Mouse (Mus musculus): ENCODE measurements around the gene Cfap70. TPM values are rescaled to one million over a fixed set of nuclear protein-coding genes. Genes with fewer than 3 reads are reported as not detected.

Cfap70 gene
- 0.07 and 0.27 TPM in 2 replicates for polyA plus RNA-seq (2015; fragmentation: Nextera tagmentation; extraction: Ambion mirVana)

DNA sequence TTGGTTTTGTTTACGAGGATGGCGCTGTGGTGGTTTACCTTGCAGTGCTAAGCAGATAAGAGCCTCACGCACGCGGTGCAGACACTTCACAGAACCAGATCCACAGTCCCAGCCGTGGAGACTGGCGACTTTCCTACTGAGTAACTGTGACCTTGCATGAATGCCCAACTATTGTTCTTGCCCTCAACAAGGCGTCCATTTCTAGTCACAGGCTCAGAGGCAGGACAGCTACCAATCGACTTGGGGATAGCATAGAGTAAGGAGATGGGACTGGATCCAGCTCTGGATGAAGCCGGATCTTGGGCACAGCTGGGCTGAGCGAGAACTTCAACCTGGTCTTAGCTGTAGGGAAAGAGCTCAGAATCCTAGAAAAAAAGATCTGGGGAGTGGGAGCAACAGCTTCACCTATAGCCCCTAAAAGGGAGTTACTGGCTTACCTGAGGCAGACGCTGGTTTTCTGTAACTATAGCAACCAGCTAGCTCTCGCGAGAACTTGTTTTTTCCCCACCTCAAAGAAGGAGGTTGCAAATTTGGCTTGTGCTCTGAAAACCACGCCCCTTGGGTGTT lies at the start of gene Cfap70:
Gene Cfap70, minus strand, starts transcription at position 462 of the 567 bp plus-strand sequence.
- peak; percentile 80 for DNase-seq (ENCODE audit: low spot score)

DNA sequence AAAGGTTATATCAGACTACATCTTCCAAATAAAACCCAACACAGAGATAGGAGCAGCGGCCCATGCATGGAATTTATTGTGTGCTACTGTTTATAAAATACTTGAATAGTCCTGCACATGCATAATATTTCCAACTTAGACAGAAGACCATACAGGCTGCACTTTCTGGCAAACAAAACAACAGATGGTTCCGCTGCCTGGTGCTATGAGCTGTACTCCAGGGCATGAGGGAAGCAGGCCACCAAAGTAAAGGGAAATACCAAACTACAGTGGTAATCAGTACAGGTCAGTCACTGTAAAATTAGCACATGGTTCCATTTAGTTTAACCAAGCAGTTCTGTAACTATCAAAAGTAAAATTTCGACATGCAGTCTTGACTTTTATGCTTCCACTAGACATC lies 48.0 kb upstream of the Cfap70 start:
- DNase-seq (ENCODE audit: low spot score): no peak

DNA sequence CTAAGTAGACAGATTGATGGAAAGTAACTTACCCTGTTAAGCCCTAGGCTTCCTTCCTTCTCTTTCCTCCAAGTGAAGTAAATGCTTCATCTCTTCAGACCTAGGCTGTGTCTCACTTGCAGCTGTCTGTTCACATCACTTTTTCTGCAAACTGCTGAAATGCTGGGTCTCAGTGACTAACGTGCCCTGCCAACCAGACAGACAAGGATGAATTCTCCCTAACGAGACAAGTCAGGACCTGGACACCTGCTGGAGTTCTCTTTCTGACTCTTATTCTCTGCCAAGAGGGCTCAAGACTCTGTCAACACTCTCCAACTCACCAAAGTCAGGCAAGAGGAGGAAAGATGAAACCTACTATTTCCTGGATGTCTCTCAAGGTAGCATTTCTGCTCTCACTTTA lies 44.6 kb upstream of the Cfap70 start, which contains the start of gene Mss51:
Gene Mss51, minus strand, starts transcription at position 299 of the 400 bp plus-strand sequence.
- no peak for DNase-seq (ENCODE audit: low spot score)

DNA sequence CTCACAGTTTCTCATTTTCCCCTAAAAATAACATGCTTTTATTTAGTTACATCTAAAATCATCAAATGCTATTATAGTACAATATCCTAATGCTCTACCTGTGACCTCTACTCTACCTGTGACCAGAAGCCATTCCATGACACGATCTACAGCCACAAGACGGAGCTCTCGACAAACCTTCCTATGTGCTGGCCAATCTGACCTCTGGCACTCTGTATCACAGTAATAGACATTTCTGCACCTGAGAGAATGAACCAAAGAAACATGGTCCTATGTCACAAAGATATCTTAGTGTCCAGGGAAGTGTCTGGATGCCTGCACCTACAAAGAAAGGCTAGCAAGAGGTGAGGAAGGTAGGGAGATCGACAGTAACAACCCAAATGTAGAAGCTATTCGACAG lies 34.0 kb upstream of the Cfap70 start:
- no peak for DNase-seq (ENCODE audit: low spot score)

DNA sequence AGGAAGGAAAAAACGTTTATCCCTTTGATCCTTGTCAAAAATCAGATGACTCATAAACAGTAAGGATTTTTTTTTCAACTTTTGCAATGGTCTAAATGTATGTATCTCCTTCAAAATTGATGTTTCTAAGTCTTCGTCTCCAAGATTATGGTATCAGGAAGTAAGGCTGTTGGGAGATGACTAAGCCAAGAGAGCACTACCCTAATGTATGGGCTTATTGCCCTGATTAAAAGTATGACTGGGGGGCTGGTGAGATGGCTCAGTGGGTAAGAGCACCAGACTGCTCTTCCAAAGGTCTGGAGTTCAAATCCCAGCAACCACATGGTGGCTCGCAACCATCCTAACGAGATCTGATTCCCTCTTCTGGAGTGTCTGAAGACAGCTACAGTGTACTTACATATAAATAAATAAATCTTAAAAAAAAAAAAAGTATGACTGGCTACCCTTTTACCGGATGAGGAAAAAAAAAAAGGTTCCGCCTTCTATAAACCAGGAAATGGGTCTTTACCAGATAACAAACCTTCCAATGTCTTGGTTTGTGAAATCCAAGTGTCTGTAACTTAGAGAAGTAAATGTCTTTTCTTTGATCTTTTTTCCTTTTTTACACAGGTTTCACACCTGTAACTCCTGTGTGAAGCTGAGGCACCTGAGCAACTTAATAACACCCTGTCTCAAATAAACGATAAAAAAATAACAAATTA lies 30.2 kb upstream of the Cfap70 start:
- no peak for DNase-seq (ENCODE audit: low spot score)

DNA sequence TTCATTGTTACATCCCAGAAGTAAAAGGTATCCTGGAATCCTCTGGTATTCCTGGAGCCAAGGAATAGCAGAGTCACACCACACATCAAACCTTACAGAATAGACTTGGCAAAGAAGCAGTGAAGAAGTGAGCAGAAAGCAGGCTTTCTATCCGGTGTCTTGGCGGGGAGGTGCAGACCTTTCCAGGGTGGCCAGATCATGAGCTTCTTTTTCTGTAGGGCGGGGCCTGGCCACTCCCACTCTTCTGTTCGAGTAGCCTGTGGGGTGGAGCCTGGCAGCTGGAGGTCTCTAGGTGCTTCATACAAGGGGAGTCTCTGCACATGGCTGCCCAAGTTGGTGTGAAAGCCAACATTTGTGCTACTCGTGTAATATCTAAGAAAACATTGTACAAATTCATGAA lies 29.2 kb upstream of the Cfap70 start:
- peak; percentile 14 for DNase-seq (ENCODE audit: low spot score)

DNA sequence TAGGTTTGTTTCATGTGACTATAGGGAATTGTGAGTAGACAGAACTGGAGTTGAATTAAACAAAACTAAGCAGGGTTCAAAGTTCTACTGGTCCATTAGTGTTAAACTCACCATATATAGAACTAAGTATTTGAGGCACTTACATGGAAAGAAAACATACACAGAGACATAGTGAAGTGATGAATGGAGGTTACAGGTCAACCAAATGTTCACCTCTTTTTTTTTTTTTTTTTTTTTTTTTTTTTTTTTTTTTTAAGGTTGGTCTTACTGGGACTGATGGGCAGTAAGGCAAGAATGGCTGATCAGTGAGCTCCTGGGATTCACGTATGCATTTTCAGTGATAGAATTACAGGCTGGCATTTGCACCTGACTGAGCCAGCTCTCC lies 28.2 kb upstream of the Cfap70 start:
- no peak for DNase-seq (ENCODE audit: low spot score)

DNA sequence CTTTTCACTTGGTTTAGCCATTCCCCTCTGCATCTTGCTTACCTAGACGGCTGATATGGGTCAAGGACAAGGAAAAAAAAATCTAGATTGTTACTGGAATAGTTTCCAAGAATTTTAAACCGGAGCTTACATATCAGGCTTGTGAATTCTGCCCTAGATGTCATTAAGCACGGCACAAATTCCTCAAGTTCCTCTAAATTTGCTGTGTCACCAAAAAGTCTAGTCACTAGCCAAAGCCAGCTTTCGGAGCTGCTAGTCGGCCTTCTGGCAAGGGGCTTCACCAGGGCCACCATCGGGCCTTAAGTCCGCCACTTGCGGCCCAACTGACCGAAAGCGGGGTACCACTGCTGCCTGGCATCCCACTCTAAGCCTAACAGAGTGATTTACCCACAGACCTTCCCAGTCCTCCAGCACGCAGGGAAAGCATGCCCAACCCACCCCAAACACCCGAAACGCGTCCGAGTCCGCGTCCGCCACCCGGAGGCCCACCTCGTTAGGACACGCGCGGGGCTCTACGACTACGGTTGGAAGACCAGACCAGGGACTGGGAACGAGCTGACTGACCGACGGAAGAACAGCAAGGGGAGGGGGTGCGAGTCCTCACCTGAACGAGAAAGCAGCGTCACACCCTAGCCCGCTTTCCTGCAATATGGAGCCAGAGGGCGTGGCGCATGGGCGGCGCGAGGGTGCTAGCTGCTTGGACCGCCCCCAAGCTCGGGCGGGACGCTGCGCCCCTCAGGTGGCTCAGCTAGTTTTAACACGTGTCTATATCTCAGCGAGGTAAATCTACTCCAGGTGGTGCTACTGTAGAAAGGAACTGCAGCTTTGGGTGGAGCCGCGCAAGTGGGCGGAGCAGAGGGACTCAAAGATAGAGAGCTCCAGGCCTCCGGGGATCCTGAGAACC lies 27.5 kb upstream of the Cfap70 start, which contains the start of gene Anxa7:
Gene Anxa7, minus strand, starts transcription at position 843 of the 904 bp plus-strand sequence.
- DNase-seq (ENCODE audit: low spot score): peak; percentile 81

DNA sequence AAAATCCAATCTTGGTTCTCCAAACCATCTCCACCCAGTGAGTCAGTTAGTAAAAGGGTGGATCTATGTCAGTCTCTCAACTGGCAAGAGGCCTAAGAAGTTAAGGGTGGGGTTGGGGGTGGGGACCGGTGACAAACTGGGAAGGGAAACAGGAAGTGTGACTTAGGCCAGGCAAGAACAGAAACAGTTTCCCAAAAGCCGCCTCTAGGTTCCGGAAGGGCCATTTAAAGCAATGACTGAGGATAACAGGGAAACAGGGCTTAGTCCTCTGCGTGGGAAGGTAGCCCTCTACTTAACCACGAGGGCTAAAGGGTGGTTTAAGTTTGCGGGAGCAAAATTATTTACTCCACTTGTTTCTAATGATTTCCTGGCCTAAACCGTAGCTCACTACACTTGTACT lies 26.8 kb upstream of the Cfap70 start:
- no peak for DNase-seq (ENCODE audit: low spot score)

DNA sequence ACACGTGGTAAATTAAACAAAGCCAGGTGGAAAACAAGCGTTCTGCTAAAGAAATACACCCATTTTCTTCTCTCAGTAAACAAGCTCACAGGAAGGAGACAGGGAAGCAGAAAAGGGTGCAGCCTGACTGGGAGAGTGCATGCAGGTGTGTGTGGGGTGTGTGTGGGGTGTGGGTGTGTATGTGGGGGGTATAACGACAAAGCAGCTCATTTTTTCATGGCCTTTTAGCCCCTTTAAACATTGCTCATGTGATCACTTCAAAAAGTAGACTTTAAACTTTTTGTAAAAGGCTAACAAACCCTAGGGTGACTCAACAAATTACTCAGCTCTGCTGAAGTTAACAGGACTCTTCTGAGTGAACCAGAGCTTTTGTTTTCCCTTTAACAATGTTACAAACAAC lies 26.4 kb upstream of the Cfap70 start:
- DNase-seq (ENCODE audit: low spot score): peak; percentile 67

DNA sequence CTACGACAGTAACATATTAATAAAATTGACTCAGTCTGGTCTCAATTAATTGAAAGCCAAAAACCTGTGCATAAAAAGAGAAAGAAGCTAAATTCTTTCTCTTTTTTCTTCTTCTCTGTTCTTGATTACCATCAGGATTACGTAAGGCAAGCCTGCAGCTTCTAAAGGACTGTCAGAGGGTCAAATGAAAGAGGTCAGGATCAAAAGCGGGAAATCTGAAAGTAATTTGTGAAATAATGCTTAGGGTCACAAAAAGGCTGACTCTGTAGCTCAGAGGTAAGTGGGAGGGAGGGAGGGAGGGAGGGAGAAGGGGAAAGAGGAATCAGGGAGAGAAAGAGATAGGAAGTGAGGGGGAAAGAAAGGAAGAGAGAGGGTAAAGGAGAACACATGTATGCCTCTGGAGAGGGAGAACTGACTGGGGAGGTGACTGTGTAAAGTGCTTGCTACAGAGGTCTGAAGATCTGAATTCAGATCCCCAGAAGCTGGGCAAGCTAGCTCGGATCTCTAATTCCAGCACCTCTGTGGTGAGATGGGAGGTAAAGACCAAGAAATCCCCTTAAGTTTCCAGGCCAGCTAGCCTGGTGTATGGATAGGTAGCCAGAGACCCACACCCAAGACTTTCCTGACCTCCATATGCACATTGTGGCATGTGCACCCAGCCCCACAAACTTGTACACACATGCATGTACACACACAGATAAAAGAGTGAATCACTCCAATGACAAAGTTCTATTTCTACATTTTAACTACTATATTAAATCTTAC lies 25.4 kb upstream of the Cfap70 start:
- no peak for DNase-seq (ENCODE audit: low spot score)

DNA sequence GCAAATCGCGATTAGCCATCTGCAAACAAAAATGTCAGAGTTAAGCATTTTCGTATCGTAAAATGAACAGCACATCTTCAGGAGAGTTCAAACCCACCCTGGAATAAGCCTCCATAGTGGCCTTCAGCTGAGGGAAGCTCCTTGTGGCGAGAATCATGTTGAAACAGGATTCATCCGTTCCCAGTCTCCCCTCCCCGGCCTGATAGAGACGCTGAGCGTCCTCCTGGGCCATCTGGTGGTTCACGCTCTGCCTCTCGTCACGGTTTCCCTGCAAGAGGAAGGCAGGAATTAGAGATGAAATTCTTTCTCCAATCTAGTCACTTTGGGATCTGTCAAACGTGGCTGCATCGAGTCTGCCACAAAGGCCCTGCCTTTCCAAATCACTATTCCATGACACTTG lies 8.2 kb upstream of the Cfap70 start:
- no peak for DNase-seq (ENCODE audit: low spot score)

DNA sequence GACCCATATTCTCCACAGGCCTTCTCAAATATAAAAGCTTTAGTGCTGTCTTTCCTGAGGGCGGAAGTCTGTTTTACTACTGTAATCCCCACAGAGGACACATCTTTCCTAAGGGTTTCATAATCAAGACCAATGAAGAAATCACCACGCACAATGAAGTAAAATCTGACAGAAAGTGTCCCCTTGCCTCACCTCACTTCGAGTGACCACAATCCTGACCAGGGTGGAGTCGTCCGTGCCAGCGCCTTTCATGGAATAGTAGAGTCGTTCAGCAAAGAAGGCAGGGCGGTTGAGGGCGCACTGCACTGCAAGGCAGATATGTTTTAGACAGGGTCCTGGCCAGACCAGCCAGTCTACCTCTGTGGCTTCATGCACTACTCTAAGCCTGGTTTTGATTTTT lies 6.4 kb upstream of the Cfap70 start:
- DNase-seq (ENCODE audit: low spot score): no peak

DNA sequence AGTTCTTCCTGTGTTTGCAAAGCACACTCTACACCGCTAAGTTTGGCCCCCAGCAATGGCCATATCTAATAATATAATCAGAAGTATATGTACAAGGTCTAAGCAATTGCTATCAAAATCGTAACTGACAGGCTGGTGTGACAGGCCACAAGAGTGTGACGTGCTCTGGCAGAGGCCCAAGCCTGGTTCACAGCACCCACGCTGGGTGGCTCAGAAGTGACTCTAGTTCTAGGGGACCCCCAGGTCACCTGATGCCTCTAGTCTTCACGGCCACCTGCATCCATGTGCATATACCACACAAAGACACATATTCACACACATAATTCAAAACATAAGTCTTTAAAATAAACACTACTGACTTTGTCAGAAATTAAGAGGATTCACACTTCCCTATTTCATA lies 903 bp upstream of the Cfap70 start:
- no peak for DNase-seq (ENCODE audit: low spot score)

DNA sequence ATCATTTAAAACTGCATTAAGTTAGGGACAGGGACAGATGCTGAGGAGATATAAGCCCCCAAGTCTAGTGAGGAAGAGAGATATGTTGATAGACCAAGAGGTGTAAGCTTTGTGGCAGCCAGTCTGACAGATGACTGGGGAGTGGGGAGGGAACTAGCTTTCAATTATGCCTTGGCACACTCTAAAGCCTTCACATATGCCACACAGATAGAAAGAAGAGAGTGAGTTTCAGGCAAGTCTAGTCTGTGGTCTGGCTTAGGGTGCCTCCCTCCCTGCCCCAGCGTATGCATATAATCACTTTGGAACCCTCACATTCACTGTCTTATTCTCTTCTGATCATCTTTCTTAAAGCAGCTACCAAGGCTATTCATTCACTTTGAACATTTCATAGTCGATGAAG lies 724 bp downstream of the Cfap70 start:
- no peak for DNase-seq (ENCODE audit: low spot score)

DNA sequence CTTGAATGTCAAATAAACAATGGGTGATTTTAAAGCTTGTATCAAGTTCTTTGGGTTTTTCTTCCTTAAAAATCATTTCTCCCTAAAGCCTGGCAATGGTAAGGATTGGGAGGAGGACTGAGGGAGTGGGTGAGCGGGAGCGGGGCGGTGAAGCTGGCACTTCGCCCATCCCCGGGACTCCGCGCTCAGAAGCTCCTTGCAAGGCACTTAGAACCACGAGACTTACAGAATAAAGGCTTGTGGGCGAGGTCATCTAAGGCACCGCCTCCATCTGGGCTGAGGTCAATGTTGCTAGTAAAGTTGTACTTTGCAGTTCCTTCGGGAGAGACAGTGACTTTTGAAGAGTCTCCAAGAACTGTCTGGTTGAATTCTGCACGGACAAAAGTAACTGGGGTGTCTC lies 4.8 kb downstream of the Cfap70 start:
- DNase-seq (ENCODE audit: low spot score): no peak

DNA sequence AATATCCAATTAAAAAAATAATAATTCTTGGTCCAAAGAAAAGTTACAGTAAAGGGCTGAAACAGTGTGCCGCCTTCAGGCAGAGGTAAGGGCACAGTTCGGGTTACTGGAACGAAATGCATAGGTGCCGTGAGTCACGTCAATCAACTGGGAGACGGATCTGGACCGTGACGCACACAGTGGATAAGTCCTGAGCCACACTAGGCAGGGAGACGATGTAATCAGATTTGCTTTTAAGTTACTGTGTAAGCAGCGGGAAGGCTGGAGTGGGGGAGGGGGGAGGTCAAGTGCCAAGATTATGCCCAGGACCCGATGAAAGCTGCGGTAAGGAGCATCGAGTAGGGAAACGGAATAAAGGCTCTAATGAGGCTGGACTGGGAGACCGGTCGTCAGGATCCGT lies 9.8 kb downstream of the Cfap70 start:
- DNase-seq (ENCODE audit: low spot score): no peak

DNA sequence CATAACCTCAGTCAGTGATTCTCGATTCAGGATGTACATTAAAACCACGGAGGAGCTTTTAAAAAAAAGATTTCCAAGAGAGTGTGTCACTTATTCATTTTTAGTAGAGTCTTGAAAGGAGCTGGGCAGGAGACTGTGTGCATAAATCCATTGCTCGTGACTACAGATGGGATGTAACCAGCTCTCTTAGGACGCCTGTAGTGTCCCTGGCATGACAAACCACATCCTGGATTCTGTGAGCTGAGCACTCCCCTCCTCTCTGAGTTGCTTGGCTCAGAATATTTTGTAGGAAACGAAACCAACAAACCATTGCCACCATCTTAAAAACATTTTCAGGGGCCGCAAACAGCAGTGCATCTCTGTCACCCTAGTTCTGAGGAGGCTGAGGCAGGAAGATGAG lies 15.1 kb downstream of the Cfap70 start:
- DNase-seq (ENCODE audit: low spot score): no peak

DNA sequence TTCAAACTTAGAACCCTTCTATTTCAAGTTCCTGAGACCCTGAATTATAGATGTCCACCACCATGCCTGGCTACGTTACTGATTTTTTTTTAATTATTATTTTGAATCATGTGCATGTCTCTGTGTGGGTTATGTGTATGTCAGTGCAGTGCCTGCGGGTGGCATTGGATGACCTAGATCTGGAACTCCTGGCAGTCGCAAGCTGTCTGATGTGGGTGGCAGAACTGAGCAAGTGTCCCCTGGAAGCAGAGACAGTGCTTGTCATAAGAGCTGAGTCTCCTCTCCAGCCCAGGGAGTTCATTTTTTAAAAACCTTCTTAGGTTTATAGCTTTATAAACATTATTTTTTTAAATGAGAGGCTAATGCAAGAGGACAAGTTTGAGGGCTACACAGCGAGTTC lies 19.6 kb downstream of the Cfap70 start:
- DNase-seq (ENCODE audit: low spot score): no peak

DNA sequence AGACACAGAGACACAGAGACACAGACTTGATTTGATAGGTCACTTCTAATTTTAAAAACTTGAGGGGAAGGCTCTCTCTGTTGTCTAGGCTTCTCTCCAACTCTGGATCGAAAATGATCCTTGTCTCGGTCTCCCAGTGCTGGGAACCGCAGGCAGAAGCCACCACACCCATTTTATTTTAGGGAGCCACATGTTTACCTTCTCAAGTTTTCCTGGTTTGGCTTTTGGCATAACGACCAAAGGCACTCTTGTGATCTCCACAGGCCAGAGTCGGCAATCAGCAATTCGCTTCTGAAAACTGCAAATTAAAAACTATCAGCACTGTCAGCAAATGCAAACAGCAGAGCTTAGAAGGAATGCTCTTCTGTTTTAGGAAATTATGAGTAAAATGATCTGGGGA lies 20.3 kb downstream of the Cfap70 start:
- no peak for DNase-seq (ENCODE audit: low spot score)

DNA sequence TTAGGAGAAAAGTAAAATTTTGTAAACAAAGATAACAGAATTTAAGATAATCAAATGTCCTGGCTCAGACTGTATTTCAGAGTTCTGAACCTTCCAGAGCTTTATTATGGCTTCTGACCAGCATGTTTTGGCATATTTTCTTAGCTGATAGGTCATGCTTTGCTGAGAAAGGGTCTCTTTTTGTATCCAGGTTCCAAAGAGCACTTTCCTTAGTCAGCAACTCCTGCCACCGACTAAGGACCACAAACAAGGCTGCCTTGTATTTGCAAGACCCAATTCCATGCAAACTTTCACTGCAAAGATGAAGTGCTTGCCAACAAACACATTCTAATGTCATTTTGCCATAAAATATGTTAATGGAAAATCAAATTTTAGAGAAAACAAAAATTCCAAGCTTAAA lies 22.2 kb downstream of the Cfap70 start:
- no peak for DNase-seq (ENCODE audit: low spot score)

Measured in thymus, postnatal 0 days (tissue).